Mouse (Mus musculus): ENCODE measurements around the gene 2700081O15Rik.

- no peak for TF ChIP-seq POLR2A (IDR thresholded peaks at IDR 0.05; ENCODE audit: control insufficient read depth, low read depth, low read length)
- TF ChIP-seq CTCF (IDR thresholded peaks at IDR 0.05; ENCODE audit: control insufficient read depth, insufficient read depth, insufficient replicate concordance, low read depth, low read length): no peak
These were observed 41.5 kb downstream of the 2700081O15Rik start for GRCm38 (mm10) chr19:7458901-7459300.
